Mouse (Mus musculus) spleen, adult 2 months (tissue): ENCODE measurements around the gene E330017A01Rik.

Experiments
- CTCF ChIP-seq: fragments of 200-500 bp; IDR thresholded peaks from 2 replicates; pipeline ENCODE4 v1.5.1; 2011; ENCODE audit warnings: mild to moderate bottlenecking, inconsistent platforms; ENCODE audit not compliant: insufficient read depth, insufficient read length, insufficient replicate concordance; ENCODE audit errors: extremely low read depth
- POLR2A ChIP-seq: fragments of 200-500 bp; IDR thresholded peaks from 2 replicates; pipeline ENCODE4 v1.6.1; 2011; ENCODE audit warnings: low read depth, low read length, inconsistent platforms

DNA sequence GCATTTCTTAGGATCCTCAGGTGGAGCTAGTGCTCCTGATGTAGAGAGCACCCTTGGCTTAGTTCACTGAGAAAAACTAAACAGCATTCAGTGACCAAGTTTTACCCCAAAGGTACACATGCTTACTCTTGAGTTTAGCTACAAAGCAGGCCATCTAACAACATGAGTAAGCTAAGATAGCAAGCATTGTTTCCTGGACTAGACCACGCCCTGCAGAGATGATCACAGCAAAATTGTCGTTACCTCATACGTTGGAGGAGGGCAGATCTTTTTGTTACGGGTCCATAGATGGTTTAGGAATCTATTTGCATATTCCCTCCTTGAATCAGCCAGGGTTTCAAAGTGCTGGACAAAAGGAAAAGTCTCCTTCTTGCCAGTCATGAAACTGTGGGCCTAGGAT lies 1.1 kb downstream of the E330017A01Rik start:
- TF ChIP-seq CTCF = no peak
- TF ChIP-seq POLR2A = no peak
